10 mouse cellular contexts compared by ENCODE assay signal in the genomic region with DNA sequence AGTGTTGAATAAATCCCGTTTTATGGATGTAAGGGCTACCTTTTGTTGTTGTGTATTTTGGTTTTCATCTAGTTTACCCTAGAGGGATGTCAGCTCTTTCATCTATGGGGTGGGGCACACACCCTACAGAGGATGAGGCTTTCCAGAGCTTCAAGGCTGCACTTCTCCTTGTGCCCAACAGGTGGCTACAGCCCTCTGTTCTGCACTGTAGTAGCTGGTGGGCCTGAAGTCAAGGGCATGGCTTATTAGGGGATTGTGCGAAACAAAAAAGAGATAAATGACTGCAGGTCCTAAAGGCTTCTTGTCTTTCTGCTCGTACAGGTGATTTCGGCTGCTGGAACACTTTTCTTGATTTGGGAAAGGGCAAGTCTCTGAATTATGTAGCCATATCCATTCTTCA. TPM values are rescaled to one million over a fixed set of nuclear protein-coding genes. Genes with fewer than 3 reads are reported as not detected.
A peak's percentile ranks its signal among the peaks of the same experiment; 100 is the strongest.
DNase-seq lines count a peak whose midpoint lies in the region; ATAC-seq and TF ChIP-seq lines count a peak whose summit lies in the region.
"Had no signal": no experiment of that assay in that cellular context is flagged by ENCODE, and none has a peak within 500 bp of the region (broad histone marks: within the 10 kb centered on the region; RNA-seq: fewer than 3 reads in every experiment).

No protein-coding gene starts in this region.

- no peak overlapping the region for H3K4me2 ChIP-seq in forebrain, postnatal 0 days (ENCODE audit: low read depth)
- H3K4me2 ChIP-seq in forebrain, embryonic 12.5 days, result no peak overlapping the region
- H3K4me2 ChIP-seq in midbrain, postnatal 0 days (ENCODE audit: low read depth, low read length, poor library complexity, severe bottlenecking), result no peak overlapping the region
- H3K4me2 ChIP-seq in midbrain, embryonic 14.5 days (ENCODE audit: low read length), result no peak overlapping the region
- H3K4me2 ChIP-seq: heart, embryonic 13.5 days; neural tube, embryonic 12.5 days had no signal

- DNase-seq in forebrain, postnatal 0 days, result no peak
- DNase-seq in midbrain, postnatal 0 days (ENCODE audit: low spot score), result no peak
- no peak for DNase-seq in midbrain, embryonic 14.5 days
- DNase-seq in splenic B cell, adult 2 months (ENCODE audit: low read depth, low spot score), result peak; percentile 36
- DNase-seq in right cerebral cortex, postnatal 36 days (ENCODE audit: low spot score in 2 of 2), result no peak
- DNase-seq in urinary bladder, postnatal 14 days (ENCODE audit: low spot score), result no peak

- 74% methylated on average over 4 of the region's 4 CpGs for WGBS in forebrain, postnatal 0 days
- WGBS in forebrain, embryonic 12.5 days, result 69% methylated on average over 4 of the region's 4 CpGs
- WGBS in midbrain, postnatal 0 days, result 77% methylated on average over 4 of the region's 4 CpGs
- 79% methylated on average over 4 of the region's 4 CpGs for WGBS in midbrain, embryonic 14.5 days

- H3K36me3 ChIP-seq in forebrain, postnatal 0 days (ENCODE audit: insufficient read depth), result no peaks in the 10 kb centered on the region
- H3K36me3 ChIP-seq in forebrain, embryonic 12.5 days (replicated peaks), result no peaks in the 10 kb centered on the region
- no peaks in the 10 kb centered on the region for H3K36me3 ChIP-seq in midbrain, postnatal 0 days (ENCODE audit: insufficient read depth, low read length)
- no peaks in the 10 kb centered on the region for H3K36me3 ChIP-seq in midbrain, embryonic 14.5 days (ENCODE audit: control insufficient read depth, insufficient read depth, low read length)
- no peaks in the 10 kb centered on the region for H3K36me3 ChIP-seq in splenic B cell, adult 2 months (ENCODE audit: control insufficient read depth, insufficient read depth, low read length, poor library complexity, severe bottlenecking)
- H3K36me3 ChIP-seq: heart, embryonic 13.5 days; neural tube, embryonic 12.5 days had no signal

- H3K9ac ChIP-seq in forebrain, postnatal 0 days, result no peak overlapping the region
- no peak overlapping the region for H3K9ac ChIP-seq in forebrain, embryonic 12.5 days
- H3K9ac ChIP-seq in midbrain, postnatal 0 days (replicated peaks; ENCODE audit: low read length, poor library complexity, severe bottlenecking), result no peak overlapping the region
- H3K9ac ChIP-seq in midbrain, embryonic 14.5 days (replicated peaks; ENCODE audit: low read length), result no peak overlapping the region
- H3K9ac ChIP-seq: heart, embryonic 13.5 days; neural tube, embryonic 12.5 days had no signal

- H3K4me3 ChIP-seq in forebrain, postnatal 0 days (ENCODE audit: low read depth, low read length), result no peak overlapping the region
- H3K4me3 ChIP-seq in forebrain, embryonic 12.5 days (replicated peaks), result no peak overlapping the region
- no peak overlapping the region for H3K4me3 ChIP-seq in midbrain, postnatal 0 days (ENCODE audit: low read depth, low read length)
- no peak overlapping the region for H3K4me3 ChIP-seq in midbrain, embryonic 14.5 days (replicated peaks; ENCODE audit: low read depth, low read length)
- H3K4me3 ChIP-seq in cortical plate, adult 2 months (ENCODE audit: insufficient read depth, low read length), result no peak overlapping the region
- H3K4me3 ChIP-seq: heart, embryonic 13.5 days; neural tube, embryonic 12.5 days had no signal

- TF ChIP-seq POLR2A in cortical plate, adult 2 months (IDR thresholded peaks at IDR 0.05; ENCODE audit: extremely low read depth, insufficient read depth, low read length), result no peak

- TF ChIP-seq CTCF in forebrain, postnatal 0 days (IDR thresholded peaks at IDR 0.05; ENCODE audit: low read depth), result peak; percentile 59
- TF ChIP-seq CTCF in midbrain, postnatal 0 days (IDR thresholded peaks at IDR 0.05), result peak; percentile 56
- TF ChIP-seq CTCF in cortical plate, adult 2 months (IDR thresholded peaks at IDR 0.05; ENCODE audit: extremely low read depth, insufficient read depth, low read length), result peak; percentile 46

- H3K27me3 ChIP-seq in forebrain, postnatal 0 days (ENCODE audit: insufficient read depth, low read length), result no peaks in the 10 kb centered on the region
- H3K27me3 ChIP-seq in forebrain, embryonic 12.5 days, result no peaks in the 10 kb centered on the region
- no peaks in the 10 kb centered on the region for H3K27me3 ChIP-seq in midbrain, postnatal 0 days (ENCODE audit: insufficient read depth, low read length)
- no peaks in the 10 kb centered on the region for H3K27me3 ChIP-seq in midbrain, embryonic 14.5 days (ENCODE audit: control insufficient read depth, insufficient read depth, low read length)
- H3K27me3 ChIP-seq in splenic B cell, adult 2 months (ENCODE audit: control insufficient read depth, insufficient read depth, low read length, poor library complexity, severe bottlenecking), result no peaks in the 10 kb centered on the region
- H3K27me3 ChIP-seq: heart, embryonic 13.5 days; neural tube, embryonic 12.5 days had no signal

- no peaks in the 10 kb centered on the region for H3K4me1 ChIP-seq in forebrain, postnatal 0 days (ENCODE audit: insufficient read depth)
- no peaks in the 10 kb centered on the region for H3K4me1 ChIP-seq in forebrain, embryonic 12.5 days
- H3K4me1 ChIP-seq in midbrain, postnatal 0 days (ENCODE audit: insufficient read depth, low read length), result no peaks in the 10 kb centered on the region
- no peaks in the 10 kb centered on the region for H3K4me1 ChIP-seq in midbrain, embryonic 14.5 days (ENCODE audit: control insufficient read depth, insufficient read depth, low read length)
- no peaks in the 10 kb centered on the region for H3K4me1 ChIP-seq in cortical plate, adult 2 months (ENCODE audit: control insufficient read depth, insufficient read depth, low read length)
- H3K4me1 ChIP-seq: heart, embryonic 13.5 days; neural tube, embryonic 12.5 days had no signal

- no peak for ATAC-seq in forebrain, postnatal 0 days
- no peak for ATAC-seq in forebrain, embryonic 12.5 days (ENCODE audit: low FRiP score)
- no peak for ATAC-seq in midbrain, postnatal 0 days (ENCODE audit: low FRiP score)
- ATAC-seq in midbrain, embryonic 14.5 days (ENCODE audit: low FRiP score, low TSS enrichment), result no peak

- H3K9me3 ChIP-seq in forebrain, postnatal 0 days (ENCODE audit: low read length), result no peaks in the 10 kb centered on the region
- H3K9me3 ChIP-seq in forebrain, embryonic 12.5 days, result no peaks in the 10 kb centered on the region
- no peaks in the 10 kb centered on the region for H3K9me3 ChIP-seq in midbrain, postnatal 0 days (ENCODE audit: low read length)
- H3K9me3 ChIP-seq in midbrain, embryonic 14.5 days (ENCODE audit: control insufficient read depth, low read length), result no peaks in the 10 kb centered on the region
- H3K9me3 ChIP-seq: heart, embryonic 13.5 days; neural tube, embryonic 12.5 days had no signal

- H3K27ac ChIP-seq in forebrain, postnatal 0 days (ENCODE audit: low read depth, low read length), result no peak overlapping the region
- no peak overlapping the region for H3K27ac ChIP-seq in forebrain, embryonic 12.5 days
- H3K27ac ChIP-seq in midbrain, postnatal 0 days (ENCODE audit: low read depth, low read length), result no peak overlapping the region
- H3K27ac ChIP-seq in midbrain, embryonic 14.5 days (replicated peaks; ENCODE audit: low read depth, low read length), result no peak overlapping the region
- no peak overlapping the region for H3K27ac ChIP-seq in cortical plate, adult 2 months (ENCODE audit: insufficient read depth, low read length)
- H3K27ac ChIP-seq: heart, embryonic 13.5 days; neural tube, embryonic 12.5 days had no signal

RNA-seq across cellular contexts. Expression of a gene that starts 27.9 kb away (rescaled TPM):
- total RNA-seq in forebrain, postnatal 0 days (2014; rRNA removed), result 0.38 and 0.85 TPM in 2 replicates
- 0.44 and 0.50 TPM in 2 replicates for polyA plus RNA-seq in forebrain, postnatal 0 days (2015; fragmentation: Nextera tagmentation; extraction: Ambion mirVana)
- polyA plus RNA-seq in forebrain, embryonic 12.5 days (2016; fragmentation: Nextera tagmentation; extraction: Ambion mirVana), result 0.20 and 0.23 TPM in 2 replicates
- 0.14 and 0.60 TPM in 2 replicates for total RNA-seq in midbrain, postnatal 0 days (2014; rRNA removed)
- polyA plus RNA-seq in midbrain, postnatal 0 days (2015; fragmentation: Nextera tagmentation; extraction: Ambion mirVana), result 0.11 and 0.21 TPM in 2 replicates
- not detected in 2 replicates for polyA plus RNA-seq in midbrain, embryonic 14.5 days (2014; fragmentation: Nextera tagmentation; extraction: Ambion mirVana)
- 3.6 and 5.0 TPM in 2 replicates for polyA plus RNA-seq in cortical plate, adult 2 months (2012; rRNA removed)
- polyA plus RNA-seq: neural tube, embryonic 12.5 days had no signal
